Mouse (Mus musculus): ENCODE measurements at regions not wholly inside any gene's neighbourhood (a gene's known extent, or its start where the extent isn't known, plus 50 kb on each side); places are given as distances from the start of the nearest gene placed in this dataset.

DNA sequence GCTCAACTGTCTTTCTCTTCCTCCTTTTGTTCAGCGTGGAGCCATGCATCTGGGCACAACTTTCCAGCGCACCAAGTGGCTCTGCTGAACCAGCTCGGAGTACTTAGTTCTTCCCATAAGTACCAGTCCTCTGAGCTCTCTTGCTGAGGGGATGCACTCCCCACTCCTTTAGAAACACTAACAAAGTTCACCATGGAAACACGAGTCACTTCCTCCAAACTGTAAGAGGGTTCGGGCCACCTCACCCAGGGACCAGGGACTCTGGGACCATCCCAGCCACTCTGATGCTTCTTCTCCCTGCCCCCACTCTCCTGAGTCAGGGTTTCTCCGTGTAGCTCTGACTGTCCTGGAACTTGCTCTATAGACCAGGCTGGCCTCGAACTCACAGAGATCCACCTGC is 107.0 kb upstream of the 1700021F07Rik start:
- no peak for DNase-seq (ENCODE audit: low read depth, low spot score)

DNA sequence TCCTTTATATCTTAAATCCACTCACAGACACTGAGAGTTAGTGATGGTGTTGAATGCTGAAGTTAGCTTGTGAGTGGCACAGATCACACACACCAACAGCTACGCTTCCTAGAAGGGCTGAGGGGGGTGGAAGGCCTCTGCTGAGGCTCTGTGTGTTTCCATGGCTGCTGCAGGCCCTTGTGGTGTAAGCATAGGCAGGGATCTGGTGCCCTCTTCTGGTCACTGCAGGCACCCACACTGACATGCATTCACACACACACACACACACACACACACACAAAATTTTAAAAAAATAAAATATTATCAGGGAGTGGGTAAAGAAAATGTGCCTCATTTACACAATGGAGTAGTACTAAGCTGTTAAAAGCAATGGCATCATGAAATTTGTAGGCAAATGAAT is 105.5 kb upstream of the 1700021F07Rik start:
- DNase-seq (ENCODE audit: low read depth, low spot score): no peak

DNA sequence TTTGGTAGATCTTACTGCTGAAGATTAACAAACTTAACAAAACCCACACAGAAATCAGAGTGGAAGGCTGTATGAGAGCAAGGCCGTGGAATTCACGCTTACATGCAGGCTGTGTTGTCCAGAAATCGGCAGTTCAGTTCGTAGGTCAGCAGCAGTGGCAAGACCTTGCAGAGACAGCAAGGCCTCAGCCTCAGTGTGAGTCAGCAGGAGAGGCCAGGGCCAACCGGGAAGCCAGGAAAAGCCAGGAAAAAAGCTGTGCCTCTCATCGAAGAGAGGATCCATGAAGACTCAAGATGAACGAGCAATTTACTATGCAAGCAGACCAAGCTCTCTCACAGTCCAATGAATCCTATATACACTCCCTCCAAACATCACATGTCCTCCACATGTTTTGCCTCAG is 103.4 kb upstream of the 1700021F07Rik start:
- no peak for DNase-seq (ENCODE audit: low read depth, low spot score)

DNA sequence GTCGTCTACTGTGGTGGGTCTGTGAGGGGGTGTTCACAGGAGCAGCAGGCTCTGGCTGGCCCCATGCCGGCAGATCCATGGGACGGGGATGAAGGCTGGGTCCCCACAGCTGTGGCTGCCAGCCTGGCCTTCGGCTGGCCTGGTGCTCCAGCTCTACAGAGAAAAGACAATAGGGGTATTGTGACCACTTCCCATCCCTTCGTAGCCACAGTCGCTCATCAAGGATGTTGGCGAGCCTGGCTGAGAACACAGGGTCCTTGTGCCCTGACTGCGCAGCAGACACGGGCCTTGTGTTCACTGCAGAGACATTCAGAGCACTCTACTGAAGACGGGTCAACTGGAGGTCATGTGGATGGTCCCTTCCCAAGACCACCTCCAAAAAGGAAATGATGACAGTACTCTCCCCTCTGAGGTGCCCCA is 102.4 kb upstream of the 1700021F07Rik start:
- DNase-seq (ENCODE audit: low read depth, low spot score): no peak

DNA sequence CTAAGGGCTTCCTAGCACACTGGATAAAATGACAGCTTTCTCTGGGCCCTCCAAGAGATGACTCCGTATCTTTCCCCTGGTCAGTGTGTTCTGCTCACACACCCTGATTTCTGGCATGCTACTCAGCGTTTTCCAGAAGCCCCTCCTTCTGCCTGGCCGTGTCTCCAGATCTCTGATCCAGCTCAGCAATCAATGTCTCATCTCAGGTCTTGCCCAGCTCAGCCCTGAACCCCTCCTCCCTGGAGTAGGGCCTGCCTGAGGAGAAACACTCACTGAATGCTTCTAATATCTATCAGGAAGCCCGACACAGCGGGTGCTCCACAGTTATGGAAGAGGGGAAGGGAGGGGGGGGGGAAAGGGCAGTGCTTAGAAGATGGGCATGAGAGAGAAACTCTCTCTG is 101.9 kb upstream of the 1700021F07Rik start:
- DNase-seq (ENCODE audit: low read depth, low spot score): no peak

DNA sequence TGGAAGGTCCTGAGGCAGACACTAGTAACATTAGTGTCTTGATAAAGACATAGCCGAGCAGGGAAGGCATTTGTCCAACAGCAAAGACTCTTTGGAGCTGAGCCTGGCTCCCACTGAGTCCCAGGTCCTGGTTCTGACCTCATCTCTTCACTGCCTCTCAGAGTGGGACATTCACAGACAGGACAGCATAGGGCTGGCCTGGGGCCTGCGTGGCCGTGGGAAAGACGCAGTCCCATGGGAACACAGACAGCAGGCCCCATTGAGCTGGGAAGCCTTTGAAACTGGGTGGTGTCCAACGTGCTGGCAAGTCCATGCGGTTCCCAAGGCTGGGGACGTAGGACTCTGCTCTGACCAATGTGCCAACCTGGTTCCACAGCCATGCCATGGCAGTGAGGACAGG is 97.5 kb upstream of the 1700021F07Rik start:
- DNase-seq (ENCODE audit: low read depth, low spot score): no peak

DNA sequence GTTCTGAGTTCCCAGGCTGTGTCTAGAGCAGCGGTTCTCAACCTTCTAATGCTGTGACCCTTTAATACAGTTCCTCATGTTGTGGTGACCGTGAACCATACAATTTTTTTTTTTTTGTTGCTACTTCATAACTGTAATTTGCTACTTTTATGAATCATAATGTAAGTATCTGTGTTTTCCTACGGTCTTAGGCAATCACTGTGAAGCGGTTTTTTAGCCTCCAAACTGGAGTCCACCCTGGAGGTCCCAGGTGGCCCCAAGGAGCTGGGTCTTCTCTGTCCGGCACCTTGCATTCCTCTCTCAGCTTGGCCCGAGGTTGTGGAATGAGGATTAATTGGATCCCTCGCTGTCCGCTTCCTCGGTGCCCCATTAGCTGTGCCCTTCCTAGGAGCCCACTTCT is 96.6 kb upstream of the 1700021F07Rik start:
- no peak for DNase-seq (ENCODE audit: low read depth, low spot score)

DNA sequence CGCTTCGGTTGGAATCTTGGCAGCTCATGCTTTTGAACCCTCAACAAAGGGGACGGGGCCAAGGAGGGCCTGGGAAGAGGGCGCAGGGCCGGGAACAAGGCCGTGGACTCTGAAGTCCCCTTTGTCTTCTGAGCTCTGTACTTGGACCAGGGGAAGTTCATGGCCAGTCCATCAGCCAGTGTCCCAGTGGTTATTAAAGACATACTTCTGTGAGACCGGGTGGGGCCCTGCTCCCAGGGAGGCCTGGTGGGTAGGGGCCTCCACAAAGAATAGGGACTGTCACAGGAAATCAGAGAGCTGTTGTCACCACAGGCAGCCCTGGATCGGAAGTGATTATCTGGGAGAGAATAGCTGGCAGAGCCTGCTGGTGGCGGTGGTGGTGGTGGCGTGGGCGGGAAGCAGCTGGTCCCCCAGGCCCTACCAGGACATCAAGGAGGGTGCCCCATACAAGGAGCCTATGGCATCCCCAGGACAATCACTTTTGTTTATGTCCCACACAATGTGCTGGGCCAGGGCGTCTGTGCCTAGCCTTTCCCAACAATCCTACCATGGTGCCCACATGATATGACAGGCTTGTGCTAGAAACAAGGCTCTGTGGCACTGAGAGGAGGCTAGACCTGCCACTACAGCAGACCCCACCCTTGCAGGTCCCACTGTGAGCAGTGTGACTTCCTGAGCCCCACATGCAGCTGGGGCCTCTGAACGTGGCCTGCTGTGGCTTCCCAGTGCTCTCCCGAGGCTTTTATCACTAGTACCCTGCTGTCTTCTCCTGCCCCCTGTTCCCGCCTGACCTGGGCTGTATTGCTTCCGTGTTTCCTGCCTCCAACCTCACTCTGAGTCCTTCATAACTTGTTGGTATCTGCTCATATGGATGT is 96.0 kb upstream of the 1700021F07Rik start:
- DNase-seq (ENCODE audit: low read depth, low spot score): no peak

DNA sequence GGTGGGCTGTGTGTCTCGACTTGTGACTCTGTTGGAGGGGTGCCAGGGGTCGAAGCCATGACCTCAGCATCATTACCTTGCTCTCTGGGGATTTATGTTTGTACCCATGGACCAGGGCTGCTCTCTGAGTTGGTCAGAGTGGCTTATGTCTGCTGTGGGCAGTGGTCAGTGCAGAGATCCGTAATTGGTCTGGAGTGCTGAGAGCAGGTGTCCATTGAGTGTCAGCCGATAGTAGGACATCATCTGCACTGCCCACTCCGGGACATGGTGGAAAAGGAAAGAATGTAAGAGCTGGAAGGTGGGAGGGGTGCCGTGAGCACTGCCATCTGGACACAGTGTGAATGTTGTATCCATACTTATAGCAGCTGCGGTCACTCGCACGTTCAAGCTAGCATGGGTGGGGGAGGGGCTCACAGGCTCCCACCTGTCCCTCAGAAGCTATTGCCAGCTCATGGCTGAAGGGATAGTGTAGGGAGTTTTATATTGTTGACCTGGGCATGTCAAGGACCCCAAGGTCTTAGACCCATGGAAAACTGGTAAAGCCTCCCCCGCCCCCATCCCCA is 94.4 kb upstream of the 1700021F07Rik start:
- no peak for DNase-seq (ENCODE audit: low read depth, low spot score)

DNA sequence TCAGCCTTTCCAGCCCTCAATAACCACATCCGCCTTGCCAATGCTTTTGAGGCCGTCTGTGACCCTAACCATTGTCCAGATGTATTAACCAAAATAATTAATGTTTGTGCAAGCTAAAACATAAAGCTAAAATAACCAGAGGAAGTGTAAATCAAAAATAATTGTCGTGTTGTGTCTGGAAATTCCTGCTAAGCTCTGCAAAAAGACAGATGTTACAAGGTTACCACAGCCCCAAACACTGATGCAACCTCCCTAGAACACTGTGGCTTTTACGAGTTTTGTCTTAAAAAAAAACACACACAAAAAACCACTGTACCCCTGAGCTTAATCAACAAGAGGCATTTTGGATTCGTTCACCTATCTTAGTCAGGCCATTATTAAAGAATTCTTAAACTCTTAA is 90.5 kb upstream of the 1700021F07Rik start:
- DNase-seq (ENCODE audit: low read depth, low spot score): no peak

DNA sequence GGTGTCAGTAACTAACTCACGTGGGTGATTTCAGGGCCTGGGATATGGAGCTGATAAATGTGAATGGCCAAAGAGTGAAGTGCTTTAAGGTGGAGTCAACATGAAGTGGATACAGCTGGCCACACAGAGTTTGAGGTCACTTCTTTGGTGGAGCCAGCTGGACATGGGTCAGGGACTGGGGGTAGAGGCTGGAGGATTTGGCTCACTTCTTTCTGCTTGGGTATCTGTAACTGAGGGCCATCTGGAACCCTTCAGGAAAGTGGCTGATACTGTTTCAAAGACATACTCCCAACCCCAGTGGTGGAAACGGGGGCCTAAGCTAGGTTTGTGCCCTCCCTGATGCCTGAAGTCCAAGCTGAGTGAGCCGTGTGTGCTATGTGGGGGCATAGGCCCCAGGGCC is 90.1 kb upstream of the 1700021F07Rik start:
- no peak for DNase-seq (ENCODE audit: low read depth, low spot score)

DNA sequence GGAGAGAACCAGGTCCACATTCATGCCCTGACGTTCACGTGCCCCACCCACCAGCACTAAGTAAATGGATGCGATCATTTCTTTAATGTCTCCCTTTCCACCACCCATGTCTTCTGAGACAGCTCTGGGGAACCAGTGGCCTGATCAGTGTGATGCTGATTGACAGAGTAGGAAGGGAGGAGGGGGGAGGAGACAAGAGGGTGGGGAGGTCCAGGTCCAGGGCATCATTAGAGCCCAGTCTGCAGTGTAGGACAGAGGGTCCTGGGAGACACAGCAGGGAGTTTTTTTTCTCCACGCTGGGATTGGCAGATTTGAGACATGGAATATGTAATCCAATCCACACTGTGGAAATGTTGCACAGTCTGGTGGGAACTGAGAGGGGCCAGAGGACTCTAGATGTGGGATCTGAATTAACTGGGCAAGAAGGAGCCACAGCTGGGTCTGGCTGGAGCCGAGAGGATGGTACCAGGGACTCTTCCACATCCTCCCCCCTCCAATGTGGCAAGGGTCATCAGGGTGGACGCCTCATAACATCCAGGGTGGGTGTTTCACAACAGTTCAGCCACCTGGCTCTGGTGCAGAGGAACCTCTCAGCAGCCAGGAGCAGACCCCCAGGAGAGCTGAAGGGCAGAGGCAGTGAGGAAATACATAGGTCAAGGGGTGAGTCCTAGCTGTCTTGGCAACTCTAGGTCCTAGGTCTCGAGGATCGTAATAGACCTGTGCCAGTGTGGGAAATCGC is 89.3 kb upstream of the 1700021F07Rik start:
- DNase-seq (ENCODE audit: low read depth, low spot score): no peak

DNA sequence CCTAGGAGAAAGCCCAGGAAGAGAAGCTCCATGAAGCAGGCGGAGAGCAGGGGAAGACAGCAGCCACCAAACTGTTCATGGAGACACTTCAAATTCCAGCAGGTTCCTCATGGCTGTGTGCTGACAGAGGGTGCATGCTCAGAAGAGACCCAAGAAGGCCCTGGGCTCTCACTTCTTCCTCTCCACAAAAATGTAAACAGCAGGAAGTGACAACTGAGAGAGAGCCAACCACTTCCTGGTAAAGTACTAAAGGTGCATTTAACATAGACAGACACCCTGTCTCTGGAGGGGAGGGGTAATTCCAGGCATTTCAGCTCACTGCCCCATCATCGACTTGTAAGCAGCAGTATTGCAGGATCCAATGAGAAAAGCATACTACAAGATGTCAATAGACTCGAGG is 85.8 kb upstream of the 1700021F07Rik start:
- DNase-seq (ENCODE audit: low read depth, low spot score): no peak

DNA sequence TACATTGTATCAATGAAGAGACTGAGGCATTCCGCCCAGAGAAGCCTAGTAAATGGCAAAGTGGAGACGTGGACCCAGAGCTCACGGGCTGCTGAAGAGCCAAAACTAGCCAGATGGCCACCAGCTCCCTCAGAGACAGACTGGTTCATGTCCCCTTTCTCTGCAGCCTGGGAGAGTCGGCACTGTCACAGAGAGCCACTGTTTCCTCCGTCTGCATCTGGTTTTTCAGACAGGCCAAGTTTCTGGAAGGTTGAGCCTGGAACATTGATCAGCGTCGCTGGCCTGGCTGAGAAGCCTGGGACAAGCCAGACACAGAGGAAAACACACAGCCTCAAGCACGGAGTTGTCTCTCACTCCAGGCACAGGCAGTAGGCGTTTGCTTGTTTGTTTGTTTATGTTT is 83.4 kb upstream of the 1700021F07Rik start:
- DNase-seq (ENCODE audit: low read depth, low spot score): no peak

DNA sequence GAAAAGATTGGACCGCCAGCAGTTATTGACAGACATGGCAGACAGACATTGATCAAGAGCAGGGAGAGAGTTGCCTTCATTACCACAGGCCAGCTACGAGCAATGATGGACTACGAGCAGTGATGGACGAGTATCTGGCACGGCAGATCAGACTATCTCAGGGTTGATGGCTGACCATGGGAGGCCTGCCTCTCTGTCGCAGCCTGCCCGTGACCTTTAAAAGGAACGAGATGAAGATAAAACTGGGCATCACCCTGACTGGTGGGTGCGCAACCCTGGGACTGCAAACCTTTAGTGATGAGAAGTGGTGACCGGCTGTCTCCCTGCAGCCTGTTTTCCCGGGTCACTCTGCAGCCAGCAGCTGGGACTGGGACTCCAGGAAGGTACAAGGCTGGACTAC is 80.3 kb upstream of the 1700021F07Rik start:
- DNase-seq (ENCODE audit: low read depth, low spot score): no peak

DNA sequence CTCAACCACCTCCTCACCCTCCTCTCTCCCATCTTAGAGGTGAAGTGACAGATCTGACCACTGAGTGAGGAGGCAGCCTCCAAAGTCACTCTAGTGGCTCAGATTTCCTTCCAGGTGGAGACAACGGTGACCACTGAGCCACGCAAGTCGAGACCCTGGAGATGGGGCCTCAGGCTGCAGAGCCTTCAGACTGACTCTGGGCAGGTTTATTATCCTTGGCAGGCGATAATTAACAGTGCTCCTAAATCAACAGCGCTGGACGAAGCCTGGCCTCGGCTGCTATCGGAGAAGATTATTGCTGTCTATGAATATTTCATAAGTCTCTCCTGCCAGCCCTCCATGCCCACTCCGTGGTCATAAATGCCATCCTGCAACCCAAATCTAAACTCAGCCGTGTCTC is 79.1 kb upstream of the 1700021F07Rik start:
- DNase-seq (ENCODE audit: low read depth, low spot score): no peak

DNA sequence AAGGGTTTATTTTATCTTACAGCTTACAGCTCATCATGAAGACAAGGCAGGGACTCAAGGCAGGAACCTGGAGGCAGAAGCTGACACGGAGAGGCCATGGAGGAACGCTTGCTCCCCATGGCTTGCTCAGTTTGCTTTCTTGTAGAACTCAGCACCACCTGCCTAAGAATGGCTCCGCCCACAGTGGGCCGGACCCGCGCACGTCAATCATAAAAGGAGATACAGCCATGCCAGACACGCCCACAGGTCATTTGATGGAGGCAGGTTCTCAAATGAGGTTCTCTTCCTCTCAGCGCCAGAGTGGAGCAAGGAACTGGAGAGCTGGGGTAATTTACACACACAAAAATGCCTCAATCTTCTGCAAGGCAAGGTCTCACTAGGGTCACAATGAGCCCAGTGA is 78.0 kb upstream of the 1700021F07Rik start:
- no peak for DNase-seq (ENCODE audit: low read depth, low spot score)

DNA sequence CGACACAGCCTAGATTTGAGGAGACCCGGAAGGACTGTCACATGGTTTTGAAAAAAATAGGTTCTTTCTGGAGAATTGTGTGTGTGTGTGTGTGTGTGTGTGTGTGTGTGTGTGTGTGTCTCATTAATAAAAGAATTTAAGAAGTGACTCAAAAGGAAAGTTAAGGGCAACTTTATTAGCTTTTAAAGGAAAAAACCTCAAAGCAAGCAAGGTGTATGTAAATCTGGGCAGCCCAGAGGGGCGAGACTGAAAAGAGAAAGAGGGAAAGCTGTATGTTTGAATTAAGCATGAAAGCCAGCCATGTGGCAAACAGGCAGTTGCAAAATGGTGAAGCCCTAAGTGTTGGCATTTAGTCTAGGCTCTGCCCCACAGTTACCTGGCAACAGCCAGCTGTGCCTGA is 77.3 kb upstream of the 1700021F07Rik start:
- no peak for DNase-seq (ENCODE audit: low read depth, low spot score)

DNA sequence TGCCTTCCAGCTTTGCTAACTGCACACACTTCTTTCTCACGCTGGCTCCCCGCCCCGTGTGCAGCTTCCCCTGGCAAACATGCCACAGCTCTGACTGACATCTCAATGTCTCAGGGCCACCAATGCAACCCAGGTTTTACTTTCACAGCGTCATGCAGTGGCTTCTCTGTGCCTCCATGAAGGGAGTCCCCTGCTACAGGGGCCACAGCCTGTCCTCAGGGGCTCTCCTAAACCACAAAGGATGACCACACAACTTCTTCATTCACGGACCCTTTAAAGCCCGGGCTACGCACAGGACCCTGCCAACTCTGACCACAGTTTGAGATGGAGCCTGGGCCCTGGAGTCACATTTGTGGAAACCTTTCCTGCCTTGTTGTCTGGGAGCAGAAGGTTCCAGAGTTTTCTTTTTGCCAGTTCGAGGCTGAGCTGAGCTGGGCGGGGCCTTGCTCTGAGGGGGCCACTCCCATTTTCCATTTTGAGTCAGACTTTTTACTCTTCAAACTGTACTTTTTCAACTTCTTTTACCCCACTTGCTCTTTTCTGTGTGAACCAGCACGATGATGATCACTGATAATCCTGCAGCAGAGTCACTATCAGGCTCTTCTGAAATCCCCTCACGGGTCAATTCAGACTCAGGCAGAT is 73.7 kb upstream of the 1700021F07Rik start:
- no peak for DNase-seq (ENCODE audit: low read depth, low spot score)

DNA sequence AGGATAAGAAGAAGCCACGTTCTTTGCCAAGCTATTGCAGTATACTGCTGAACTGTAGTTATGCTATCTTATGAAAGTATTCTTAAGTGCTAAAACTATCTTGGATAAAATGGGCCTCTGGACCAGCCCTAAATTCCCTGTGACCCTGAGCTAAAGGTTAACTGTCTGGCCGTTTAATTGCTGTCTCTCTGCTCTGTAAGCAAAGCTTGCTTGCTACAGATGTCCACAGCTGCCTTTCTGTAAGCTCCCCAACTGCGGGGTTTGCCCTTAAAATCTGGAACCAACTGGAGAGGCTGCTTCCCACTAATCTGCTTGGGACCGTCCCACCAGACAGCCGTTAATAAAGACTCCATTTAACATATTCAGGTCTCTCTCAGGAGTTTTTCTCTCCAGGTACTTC is 73.2 kb upstream of the 1700021F07Rik start:
- no peak for DNase-seq (ENCODE audit: low read depth, low spot score)

DNA sequence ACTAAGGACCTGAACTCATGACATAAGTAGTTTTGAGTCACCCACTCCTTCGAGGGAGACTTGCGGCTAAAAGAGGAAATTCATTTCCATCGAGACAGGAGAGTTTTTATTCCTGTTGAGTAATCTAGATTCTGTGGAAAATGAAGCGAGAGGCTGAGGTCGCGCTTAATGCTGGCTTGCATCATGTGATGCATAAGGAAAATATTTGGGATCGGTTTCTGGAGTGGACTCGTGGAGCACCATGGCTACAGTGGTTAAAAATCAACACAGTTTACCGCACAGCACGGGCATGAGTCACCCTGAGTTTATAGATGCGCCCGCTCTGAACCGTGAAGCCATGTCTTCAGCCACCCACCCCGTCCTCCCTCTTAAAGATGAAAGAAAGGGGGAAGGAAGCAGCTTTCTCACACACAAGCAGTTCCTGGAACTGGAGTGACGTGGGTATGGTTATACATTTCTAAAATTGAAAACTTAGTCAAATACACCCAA is 70.3 kb upstream of the 1700021F07Rik start:
- DNase-seq (ENCODE audit: low read depth, low spot score): no peak

DNA sequence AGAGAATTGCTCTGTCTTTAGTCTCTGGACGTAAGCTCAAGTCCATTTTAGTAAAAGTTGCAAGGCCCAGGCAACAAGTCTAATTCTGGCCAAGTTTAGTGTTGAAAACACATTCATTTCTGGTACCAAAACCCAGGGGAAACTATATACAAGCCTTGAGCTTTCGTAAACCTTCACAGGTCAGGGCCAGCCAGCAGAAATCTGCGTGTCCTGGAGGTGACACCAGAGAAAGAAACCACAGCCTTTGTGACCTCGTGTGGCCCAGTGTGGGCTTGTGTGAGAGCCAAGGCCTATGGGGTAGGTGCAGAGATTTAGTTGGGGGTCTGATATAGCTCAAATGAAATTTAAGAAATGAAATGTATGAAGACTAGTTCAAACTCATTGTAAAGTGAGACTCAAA is 69.6 kb upstream of the 1700021F07Rik start:
- no peak for DNase-seq (ENCODE audit: low read depth, low spot score)

Measured in forelimb bud, embryonic 11.5 days (tissue).